Mouse (Mus musculus) midbrain, postnatal 0 days (tissue): ENCODE measurements around the gene Terb1. TPM values are rescaled to one million over a fixed set of nuclear protein-coding genes. Genes with fewer than 3 reads are reported as not detected.

Experiments
- ATAC-seq: fragments of 200-750 bp; cut with Nextera tagmentation; 2 replicates; pipeline ENCODE4 v1.8.0; 2017; ENCODE audit warnings: moderate number of reproducible peaks, mild to moderate bottlenecking, moderate TSS enrichment, moderate library complexity; ENCODE audit not compliant: low FRiP score
- DNase-seq: peaks from one replicate; pipeline ENCODE4 v3.0.0-alpha.2; 2015; ENCODE audit warnings: low spot score
- H3K27ac ChIP-seq: fragments of 300-500 bp; sonication (generic); 2 replicates; pipeline ENCODE4 v1.5.1; 2014; ENCODE audit warnings: low read depth, mild to moderate bottlenecking, low read length, mixed read lengths
- H3K27me3 ChIP-seq: fragments of 300-500 bp; sonication (generic); 2 replicates; pipeline ENCODE4 v1.6.1; 2014; ENCODE audit warnings: low read length, control low read depth, mixed read lengths; ENCODE audit not compliant: insufficient read depth
- H3K36me3 ChIP-seq: fragments of 300-500 bp; sonication (generic); 2 replicates; pipeline ENCODE4 v1.6.1; 2014; ENCODE audit warnings: low read length, control low read depth, mixed read lengths; ENCODE audit not compliant: insufficient read depth
- H3K4me1 ChIP-seq: fragments of 300-500 bp; sonication (generic); 2 replicates; pipeline ENCODE4 v1.6.1; 2014; ENCODE audit warnings: mild to moderate bottlenecking, control low read depth, antibody characterized with exemption, low read length, mixed read lengths; ENCODE audit not compliant: insufficient read depth
- H3K4me2 ChIP-seq: fragments of 300-500 bp; sonication (generic); 2 replicates; pipeline ENCODE4 v1.6.1; 2014; ENCODE audit warnings: low read depth, mild to moderate bottlenecking, low read length, mixed read lengths; ENCODE audit not compliant: poor library complexity, severe bottlenecking
- H3K4me3 ChIP-seq: fragments of 300-500 bp; sonication (generic); 2 replicates; pipeline ENCODE4 v1.5.1; 2014; ENCODE audit warnings: low read depth, mild to moderate bottlenecking, low read length, moderate library complexity
- H3K9ac ChIP-seq: fragments of 300-500 bp; sonication (generic); replicated peaks from 2 replicates; pipeline ENCODE4 v1.6.1; 2014; ENCODE audit warnings: mild to moderate bottlenecking, low read length, moderate library complexity, mixed read lengths; ENCODE audit not compliant: poor library complexity, severe bottlenecking
- H3K9me3 ChIP-seq: fragments of 300-500 bp; sonication (generic); 2 replicates; pipeline ENCODE4 v1.6.1; 2016; ENCODE audit warnings: low read length, control low read depth
- CTCF ChIP-seq: IDR thresholded peaks from 2 replicates; pipeline ENCODE4 v1.5.1; 2016; ENCODE audit warnings: antibody characterized with exemption, mild to moderate bottlenecking
- WGBS: fragments of 180-500 bp; shearing (Covaris S2); extraction: QIAGEN DNeasy Blood & Tissue Kit; methylation state at CpG from one replicate; pipeline ENCODE4 v1.1.7; 2014; 5-methylcytosine and 5-hydroxymethylcytosine counted together
- polyA plus RNA-seq: library from polyadenylated mRNA; unstranded; fragments of >200 nt; fragmentation: Nextera tagmentation; extraction: Ambion mirVana; gene quantifications from 2 replicates; pipeline ENCODE4 v1.2.1, GENCODE M21; 2015
- total RNA-seq: library from RNA; depleted of rRNA; stranded (reverse); fragments of >200 nt; gene quantifications from 2 replicates; pipeline ENCODE4 v1.2.3, GENCODE M21; 2014

Gene Terb1
- total and polyA plus RNA-seq, 2 experiments from 2014 or later, result 0.68 to 0.71 TPM

DNA sequence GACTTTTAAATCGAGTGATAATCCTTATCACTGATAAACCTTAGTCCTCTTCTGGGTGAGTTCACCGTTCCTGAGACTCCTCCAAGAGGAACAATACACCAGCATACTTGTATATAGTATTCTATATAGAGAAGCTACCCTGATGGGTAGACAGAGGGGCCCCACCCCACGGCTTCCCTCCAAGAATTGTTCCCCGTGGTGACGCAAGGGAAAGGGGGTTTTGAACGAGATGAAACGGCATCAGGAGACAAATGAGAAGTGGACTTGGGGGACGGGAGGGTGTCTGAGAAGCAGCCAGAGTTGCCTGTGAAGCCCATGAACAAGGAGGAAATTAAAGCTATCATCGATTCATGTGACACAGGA is 25.1 kb upstream of the Terb1 start:
- H3K4me2 ChIP-seq, result peak overlapping the region; percentile 64
- no peak overlapping the region for H3K27ac ChIP-seq
- DNase-seq (no peak), ATAC-seq (peak; percentile 21)
- no peak overlapping the region for H3K9ac ChIP-seq
- peak overlapping the region; percentile 90 for H3K4me3 ChIP-seq
- H3K4me1 ChIP-seq, result no peaks in the 10 kb centered on the region
- peaks cover 4% of the 10 kb centered on the region; the same call in 1 of the 2 replicates for H3K36me3 ChIP-seq
- peaks cover 6% of the 10 kb centered on the region; the same call in 1 of the 2 replicates for H3K27me3 ChIP-seq
- no peaks in the 10 kb centered on the region for H3K9me3 ChIP-seq
- WGBS, result 11% methylated on average over 9 of the region's 9 CpGs
- no peak for TF ChIP-seq CTCF

DNA sequence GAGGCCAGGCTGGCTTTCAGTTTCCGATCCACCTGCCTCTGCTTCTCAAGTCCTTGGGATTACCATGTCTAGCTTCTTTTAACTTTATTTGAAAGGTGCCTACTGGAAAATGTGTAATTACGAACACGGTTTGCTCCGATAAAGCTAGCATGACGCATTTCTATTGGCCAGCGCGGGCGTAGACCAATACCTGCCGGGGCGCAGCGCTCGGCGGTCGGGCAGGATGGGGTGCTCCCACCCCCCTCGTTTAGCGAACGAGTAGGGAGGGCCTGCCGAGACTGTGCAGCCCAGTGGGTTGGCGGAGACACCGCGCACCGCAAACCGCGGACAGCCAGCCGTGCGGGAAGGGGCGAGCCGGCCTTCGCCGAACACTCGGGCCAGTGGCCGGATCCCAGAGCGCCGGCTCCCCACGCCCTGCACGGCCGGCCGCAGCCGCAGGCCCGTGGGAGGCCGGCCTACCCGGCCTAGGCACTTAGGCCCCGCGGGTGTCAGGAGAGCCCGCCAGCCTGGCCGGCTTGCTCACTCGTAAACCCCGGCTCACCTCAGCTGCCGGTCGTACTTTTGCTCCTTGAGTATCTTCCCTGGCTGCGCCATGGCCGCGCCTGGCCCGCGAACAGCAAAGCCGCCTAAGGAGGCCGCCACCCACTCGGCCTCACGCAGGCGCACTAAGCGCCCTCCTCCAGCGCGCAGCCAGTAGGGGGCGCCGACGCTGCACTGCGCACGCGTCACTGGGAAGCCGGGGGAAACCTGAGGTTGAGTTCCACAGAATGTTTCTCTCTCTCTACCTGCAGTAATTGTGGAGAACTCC is 24.5 kb upstream of the Terb1 start, which contains the start of the genes Nae1 and Car7:
Nae1 (minus strand) TSS at position 667 of the 808 bp plus-strand sequence.
Car7 (plus strand) TSS at position 719 of the 808 bp plus-strand sequence.
- peaks cover 4% of the 10 kb centered on the region; the same call in 1 of the 2 replicates for H3K27me3 ChIP-seq
- H3K4me2 ChIP-seq, result peak within 1 kb of the TSS; percentile 64
- peak within 1 kb of the TSS; percentile 90 for H3K4me3 ChIP-seq
- DNase-seq, result peak; percentile 92
- peak within 1 kb of the TSS; percentile 86 for H3K27ac ChIP-seq
- H3K36me3 ChIP-seq, result peaks cover 8% of the 10 kb centered on the region; the same call in 1 of the 2 replicates
- ATAC-seq, result peak; percentile 95
- under 1% methylated on average over 61 of the region's 70 CpGs for WGBS
- H3K4me1 ChIP-seq, result no peaks in the 10 kb centered on the region
- H3K9me3 ChIP-seq, result no peaks in the 10 kb centered on the region
- peak; percentile 99 for TF ChIP-seq CTCF
- H3K9ac ChIP-seq, result peak within 1 kb of the TSS; percentile 94

DNA sequence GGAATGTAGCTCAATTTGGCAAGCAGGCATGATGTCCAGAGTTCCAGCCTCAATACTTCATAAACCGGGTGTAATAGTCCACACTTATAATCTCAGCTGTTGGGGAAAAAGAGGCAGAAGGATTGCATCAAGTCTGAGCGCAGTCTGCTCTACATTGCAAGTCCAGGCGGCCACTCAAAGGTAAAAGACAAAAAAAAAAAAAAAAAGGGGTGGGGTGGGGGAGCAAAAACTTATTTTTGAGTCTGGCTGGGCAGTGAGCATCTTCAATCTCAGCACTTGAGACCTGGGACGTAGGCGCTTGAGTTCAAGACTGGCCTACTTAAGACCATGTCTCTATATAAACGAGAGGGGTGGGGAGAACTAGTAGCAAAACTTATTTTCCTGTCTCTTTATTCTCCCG is 23.8 kb upstream of the Terb1 start:
- Histone ChIP-seq H3K27me3 (peaks cover 4% of the 10 kb centered on the region; the same call in 1 of the 2 replicates), H3K4me2 (peak overlapping the region; percentile 64), H3K9ac (peak overlapping the region; percentile 94), H3K36me3 (peaks cover 9% of the 10 kb centered on the region; the same call in 1 of the 2 replicates), H3K9me3 (no peaks in the 10 kb centered on the region), H3K4me3 (peak overlapping the region; percentile 90), H3K4me1 (no peaks in the 10 kb centered on the region), H3K27ac (no peak overlapping the region)
- WGBS, result 19% methylated on average over 7 of the region's 7 CpGs
- no peak for DNase-seq
- no peak for TF ChIP-seq CTCF
- no peak for ATAC-seq

DNA sequence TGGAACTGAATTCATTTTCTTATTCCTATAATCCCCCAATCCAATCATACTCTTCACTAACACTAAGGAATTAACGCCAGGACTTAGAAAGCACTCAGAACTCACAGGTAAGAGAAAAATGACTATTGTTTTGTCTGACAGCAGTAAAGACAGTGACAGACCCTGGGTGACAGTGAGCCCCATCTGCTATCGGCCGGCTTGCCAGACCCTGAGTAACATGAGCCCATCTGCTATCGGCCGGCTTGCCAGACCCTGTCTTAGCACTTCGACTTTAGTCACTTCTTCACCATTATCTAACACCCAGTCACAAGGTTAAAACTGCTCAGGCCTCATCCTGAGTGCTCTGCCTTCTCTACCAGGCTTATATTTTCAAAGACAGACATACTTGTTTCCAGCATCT is 20.0 kb upstream of the Terb1 start:
- Histone ChIP-seq H3K9ac (no peak overlapping the region), H3K27me3 (no peaks in the 10 kb centered on the region), H3K36me3 (peaks cover 24% of the 10 kb centered on the region), H3K4me2 (no peak overlapping the region), H3K4me3 (no peak overlapping the region), H3K9me3 (no peaks in the 10 kb centered on the region), H3K27ac (no peak overlapping the region), H3K4me1 (no peaks in the 10 kb centered on the region)
- DNase-seq (peak; percentile 57), ATAC-seq (no peak)
- TF ChIP-seq CTCF, result no peak
- 91% methylated on average over 6 of the region's 6 CpGs for WGBS

DNA sequence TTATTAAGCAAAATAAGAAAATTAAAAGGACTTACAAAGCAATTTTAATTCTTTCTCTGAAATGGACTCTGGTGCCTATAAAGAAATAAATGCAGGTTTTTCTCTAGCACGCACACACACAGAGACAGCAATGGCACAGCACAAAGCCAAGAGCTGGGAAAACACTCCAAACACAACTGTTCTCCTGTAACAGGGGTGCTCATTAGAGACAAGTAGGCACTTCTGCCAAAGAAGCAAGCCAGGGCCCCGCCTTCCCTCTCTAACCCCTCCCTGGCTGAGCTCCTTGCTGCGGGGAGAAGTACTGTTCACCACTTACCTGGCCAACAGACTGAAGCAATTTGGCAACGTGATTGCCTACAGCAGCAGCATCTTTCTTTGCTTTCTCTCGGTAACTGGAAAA is 8.2 kb upstream of the Terb1 start:
- TF ChIP-seq CTCF, result no peak
- Histone ChIP-seq H3K4me1 (no peaks in the 10 kb centered on the region), H3K36me3 (peaks cover 37% of the 10 kb centered on the region), H3K4me2 (no peak overlapping the region), H3K27ac (no peak overlapping the region), H3K4me3 (no peak overlapping the region), H3K27me3 (no peaks in the 10 kb centered on the region), H3K9ac (no peak overlapping the region), H3K9me3 (no peaks in the 10 kb centered on the region)
- DNase-seq (no peak), ATAC-seq (no peak)
- 85% methylated on average over 5 of the region's 5 CpGs for WGBS

DNA sequence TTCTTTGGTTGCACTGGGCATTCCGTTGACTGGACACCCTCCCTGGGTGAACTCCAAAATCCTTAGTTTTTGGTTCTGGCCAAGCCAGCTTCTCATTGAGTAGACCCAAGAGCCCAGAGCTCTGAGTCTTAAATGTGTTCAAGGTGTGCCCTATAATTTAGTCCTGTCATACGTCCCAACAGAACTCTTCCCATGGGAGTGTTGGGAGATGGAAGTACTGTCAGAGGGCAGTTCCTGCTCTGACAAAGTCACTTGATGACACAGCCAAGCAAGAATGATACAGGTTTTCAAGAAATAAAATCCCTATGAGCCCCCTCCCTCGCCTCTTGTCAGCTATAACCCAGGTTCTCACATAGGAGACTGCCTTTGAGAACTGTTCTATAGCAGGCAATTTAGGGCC is 424 bp upstream of the Terb1 start:
- Histone ChIP-seq H3K4me1 (0 out of 2 replicates have a peak, but pooled peaks cover 5% of the 10 kb centered on the region), H3K9me3 (no peaks in the 10 kb centered on the region), H3K36me3 (peaks cover 14% of the 10 kb centered on the region), H3K4me2 (peak overlapping the region; percentile 99; the same call in 1 of the 2 replicates), H3K27ac (no peak overlapping the region), H3K27me3 (no peaks in the 10 kb centered on the region), H3K4me3 (peak overlapping the region; percentile 62; the same call in 1 of the 2 replicates), H3K9ac (no peak overlapping the region)
- TF ChIP-seq CTCF, result no peak
- no peak for DNase-seq
- peak; percentile 22; the same call in 1 of the 2 replicates for ATAC-seq
- WGBS, result 82% methylated on average over 3 of the region's 3 CpGs
